Mouse (Mus musculus): ENCODE data around the gene Klhl8. TPM values are rescaled to one million over a fixed set of nuclear protein-coding genes. Genes with fewer than 3 reads are reported as not detected.

Gene Klhl8
- polyA plus RNA-seq, 1 experiment from 2014 or later: 17.4 TPM

GRCm38 (mm10) chr5:103911555-103911954 lies 496 bp upstream of the Klhl8 start:
- Histone ChIP-seq H3K27ac (no peak overlapping the region), H3K9ac (no peak overlapping the region), H3K4me2 (no peak overlapping the region), H3K4me1 (peaks cover 4% of the 10 kb centered on the region; the same call in 1 of the 2 replicates), H3K4me3 (replicated peaks) (0 out of 2 replicates have a peak overlapping the region, but pooled peaks have one; percentile 81), H3K27me3 (peaks cover 8% of the 10 kb centered on the region; the same call in 1 of the 2 replicates), H3K36me3 (replicated peaks) (no peaks in the 10 kb centered on the region), H3K9me3 (no peaks in the 10 kb centered on the region)
- ATAC-seq (ENCODE audit: low FRiP score): peak; percentile 6; the same call in 1 of the 2 replicates
- WGBS: 84% methylated on average over 5 of the region's 5 CpGs

GRCm38 (mm10) chr5:103910156-103910555 lies 903 bp downstream of the Klhl8 start:
- Histone ChIP-seq H3K4me1 (peaks cover 4% of the 10 kb centered on the region; the same call in 1 of the 2 replicates), H3K4me3 (replicated peaks) (peak overlapping the region; percentile 81), H3K27me3 (peaks cover 8% of the 10 kb centered on the region; the same call in 1 of the 2 replicates), H3K4me2 (peak overlapping the region; percentile 75), H3K36me3 (replicated peaks) (no peaks in the 10 kb centered on the region), H3K27ac (no peak overlapping the region), H3K9me3 (no peaks in the 10 kb centered on the region), H3K9ac (peak overlapping the region; percentile 83)
- WGBS: 14% methylated on average over 7 of the region's 9 CpGs
- no peak for ATAC-seq (ENCODE audit: low FRiP score)

GRCm38 (mm10) chr5:103909466-103909865 lies 1.6 kb downstream of the Klhl8 start:
- Histone ChIP-seq H3K36me3 (replicated peaks) (no peaks in the 10 kb centered on the region), H3K4me2 (no peak overlapping the region), H3K27me3 (peaks cover 8% of the 10 kb centered on the region; the same call in 1 of the 2 replicates), H3K27ac (no peak overlapping the region), H3K4me3 (replicated peaks) (no peak overlapping the region), H3K9me3 (no peaks in the 10 kb centered on the region), H3K9ac (no peak overlapping the region), H3K4me1 (peaks cover 4% of the 10 kb centered on the region; the same call in 1 of the 2 replicates)
- ATAC-seq (ENCODE audit: low FRiP score): no peak
- WGBS: 79% methylated on average over 3 of the region's 3 CpGs

GRCm38 (mm10) chr5:103908851-103909250 lies 2.2 kb downstream of the Klhl8 start:
- Histone ChIP-seq H3K4me2 (no peak overlapping the region), H3K36me3 (replicated peaks) (no peaks in the 10 kb centered on the region), H3K27me3 (peaks cover 8% of the 10 kb centered on the region; the same call in 1 of the 2 replicates), H3K9ac (no peak overlapping the region), H3K4me3 (replicated peaks) (no peak overlapping the region), H3K4me1 (peaks cover 4% of the 10 kb centered on the region; the same call in 1 of the 2 replicates), H3K9me3 (no peaks in the 10 kb centered on the region), H3K27ac (no peak overlapping the region)
- 30% methylated on average over 7 of the region's 7 CpGs for WGBS
- no peak for ATAC-seq (ENCODE audit: low FRiP score)

GRCm38 (mm10) chr5:103907844-103908243 lies 3.2 kb downstream of the Klhl8 start:
- H3K9me3 ChIP-seq: no peaks in the 10 kb centered on the region
- no peak overlapping the region for H3K27ac ChIP-seq
- no peak overlapping the region for H3K4me2 ChIP-seq
- WGBS: 82% methylated on average over 4 of the region's 4 CpGs
- no peak overlapping the region for H3K9ac ChIP-seq
- H3K4me3 ChIP-seq (replicated peaks): no peak overlapping the region
- no peak for ATAC-seq (ENCODE audit: low FRiP score)
- H3K27me3 ChIP-seq: peaks cover 5% of the 10 kb centered on the region; the same call in 1 of the 2 replicates
- H3K36me3 ChIP-seq (replicated peaks): no peaks in the 10 kb centered on the region
- H3K4me1 ChIP-seq: peaks cover 4% of the 10 kb centered on the region; the same call in 1 of the 2 replicates

GRCm38 (mm10) chr5:103906173-103906572 lies 4.9 kb downstream of the Klhl8 start:
- H3K9me3 ChIP-seq: no peaks in the 10 kb centered on the region
- H3K9ac ChIP-seq: no peak overlapping the region
- H3K27me3 ChIP-seq: 0 out of 2 replicates have a peak, but pooled peaks cover 2% of the 10 kb centered on the region
- H3K27ac ChIP-seq: no peak overlapping the region
- ATAC-seq (ENCODE audit: low FRiP score): no peak
- H3K36me3 ChIP-seq (replicated peaks): no peaks in the 10 kb centered on the region
- H3K4me3 ChIP-seq (replicated peaks): no peak overlapping the region
- H3K4me2 ChIP-seq: no peak overlapping the region
- H3K4me1 ChIP-seq: peaks cover 4% of the 10 kb centered on the region; the same call in 1 of the 2 replicates
- 95% methylated on average over 6 of the region's 6 CpGs for WGBS

- H3K4me1 ChIP-seq: peaks cover 7% of the 10 kb centered on the region; the same call in 1 of the 2 replicates
- no peaks in the 10 kb centered on the region; the same call in 1 of the 2 replicates for H3K27me3 ChIP-seq
- WGBS: 11% methylated on average over 1 of the region's 1 CpGs
- no peaks in the 10 kb centered on the region for H3K9me3 ChIP-seq
- no peak overlapping the region for H3K9ac ChIP-seq
- no peak overlapping the region for H3K4me3 ChIP-seq (replicated peaks)
- H3K36me3 ChIP-seq (replicated peaks): no peaks in the 10 kb centered on the region
- H3K27ac ChIP-seq: no peak overlapping the region
- no peak for ATAC-seq (ENCODE audit: low FRiP score)
- H3K4me2 ChIP-seq: no peak overlapping the region
Observed at GRCm38 (mm10) chr5:103898310-103898709, 12.7 kb downstream of the Klhl8 start.

- Histone ChIP-seq H3K4me2 (no peak overlapping the region), H3K36me3 (replicated peaks) (no peaks in the 10 kb centered on the region), H3K27me3 (no peaks in the 10 kb centered on the region), H3K4me3 (replicated peaks) (no peak overlapping the region), H3K9me3 (no peaks in the 10 kb centered on the region), H3K27ac (no peak overlapping the region), H3K4me1 (no peaks in the 10 kb centered on the region), H3K9ac (no peak overlapping the region)
- no peak for ATAC-seq (ENCODE audit: low FRiP score)
- 78% methylated on average over 15 of the region's 15 CpGs for WGBS
Observed at GRCm38 (mm10) chr5:103889766-103890165, 21.3 kb downstream of the Klhl8 start.

- Histone ChIP-seq H3K4me1 (no peaks in the 10 kb centered on the region), H3K4me2 (no peak overlapping the region), H3K27me3 (no peaks in the 10 kb centered on the region), H3K4me3 (replicated peaks) (no peak overlapping the region), H3K9ac (no peak overlapping the region), H3K27ac (no peak overlapping the region), H3K36me3 (replicated peaks) (peaks cover 8% of the 10 kb centered on the region), H3K9me3 (no peaks in the 10 kb centered on the region)
- 94% methylated on average over 4 of the region's 4 CpGs for WGBS
- no peak for ATAC-seq (ENCODE audit: low FRiP score)
Observed at GRCm38 (mm10) chr5:103863759-103864158, 47.3 kb downstream of the Klhl8 start.

- ATAC-seq (ENCODE audit: low FRiP score): no peak
- no peaks in the 10 kb centered on the region for H3K4me1 ChIP-seq
- H3K9me3 ChIP-seq: no peaks in the 10 kb centered on the region
- WGBS: 93% methylated on average over 11 of the region's 11 CpGs
- H3K27me3 ChIP-seq: no peaks in the 10 kb centered on the region
- H3K4me3 ChIP-seq (replicated peaks): no peak overlapping the region
- no peak overlapping the region for H3K4me2 ChIP-seq
- H3K9ac ChIP-seq: no peak overlapping the region
- no peak overlapping the region for H3K27ac ChIP-seq
- peaks cover 4% of the 10 kb centered on the region for H3K36me3 ChIP-seq (replicated peaks)
Observed at GRCm38 (mm10) chr5:103860622-103861021, 50.4 kb downstream of the Klhl8 start.

GRCm38 (mm10) chr5:103857151-103857550 lies 53.9 kb downstream of the Klhl8 start:
- no peak overlapping the region for H3K4me2 ChIP-seq
- H3K9ac ChIP-seq: no peak overlapping the region
- no peak for ATAC-seq (ENCODE audit: low FRiP score)
- peaks cover 6% of the 10 kb centered on the region; the same call in 1 of the 2 replicates for H3K4me1 ChIP-seq
- H3K27ac ChIP-seq: no peak overlapping the region
- H3K4me3 ChIP-seq (replicated peaks): no peak overlapping the region
- no peaks in the 10 kb centered on the region for H3K27me3 ChIP-seq
- WGBS: 78% methylated on average over 2 of the region's 2 CpGs
- peaks cover under 1% of the 10 kb centered on the region for H3K36me3 ChIP-seq (replicated peaks)
- no peaks in the 10 kb centered on the region for H3K9me3 ChIP-seq

GRCm38 (mm10) chr5:103856286-103857009 lies 54.6 kb downstream of the Klhl8 start:
- peak; percentile 64; the same call in 1 of the 2 replicates for ATAC-seq (ENCODE audit: low FRiP score)
- H3K4me3 ChIP-seq (replicated peaks): no peak overlapping the region
- WGBS: 62% methylated on average over 5 of the region's 5 CpGs

More at GRCm38 (mm10) chr5:103856286-103857009, 54.6 kb downstream of the Klhl8 start:
- Histone ChIP-seq H3K4me1 (peaks cover 6% of the 10 kb centered on the region; the same call in 1 of the 2 replicates), H3K9me3 (no peaks in the 10 kb centered on the region), H3K9ac (no peak overlapping the region), H3K27me3 (no peaks in the 10 kb centered on the region), H3K27ac (no peak overlapping the region), H3K36me3 (replicated peaks) (peaks cover 7% of the 10 kb centered on the region), H3K4me2 (no peak overlapping the region)

Measured in forebrain, embryonic 12.5 days (tissue).